Mouse (Mus musculus) heart, embryonic 10.5 days (tissue): ENCODE results near the gene Bcorl1. TPM values are rescaled to one million over a fixed set of nuclear protein-coding genes. Genes with fewer than 3 reads are reported as not detected.

Experiments used
- DNase-seq: peaks from one replicate; pipeline ENCODE4 v3.0.0-alpha.2; 2017; ENCODE audit warnings: low spot score
- H3K27ac ChIP-seq: fragments of 300-500 bp; sonication (generic); 2 replicates; pipeline ENCODE4 v1.5.1; 2016; ENCODE audit warnings: mild to moderate bottlenecking
- H3K27me3 ChIP-seq: fragments of 300-500 bp; sonication (generic); 2 replicates; pipeline ENCODE4 v1.6.1; 2016; ENCODE audit warnings: mild to moderate bottlenecking; ENCODE audit not compliant: poor library complexity, insufficient read depth, severe bottlenecking
- H3K36me3 ChIP-seq: fragments of 300-500 bp; sonication (generic); 2 replicates; pipeline ENCODE4 v1.6.1; 2016; ENCODE audit warnings: mild to moderate bottlenecking, moderate library complexity
- H3K4me1 ChIP-seq: fragments of 300-500 bp; sonication (generic); 2 replicates; pipeline ENCODE4 v1.6.1; 2016; ENCODE audit warnings: mild to moderate bottlenecking
- H3K4me3 ChIP-seq: fragments of 300-500 bp; sonication (generic); 2 replicates; pipeline ENCODE4 v1.5.1; 2016; ENCODE audit warnings: mild to moderate bottlenecking, moderate library complexity
- H3K9me3 ChIP-seq: fragments of 300-500 bp; sonication (generic); 2 replicates; pipeline ENCODE4 v1.6.1; 2016; ENCODE audit warnings: mild to moderate bottlenecking, moderate library complexity
- WGBS: fragments of 180-500 bp; shearing (Covaris S2); methylation state at CpG from one replicate; pipeline ENCODE4 v1.1.7; 2016; 5-methylcytosine and 5-hydroxymethylcytosine counted together
- polyA plus RNA-seq: library from polyadenylated mRNA; unstranded; fragments of >200 nt; fragmentation: Nextera tagmentation; extraction: Ambion mirVana; gene quantifications from 2 replicates; pipeline ENCODE4 v1.2.1, GENCODE M21; 2016

The Bcorl1 gene
- polyA plus RNA-seq, 1 experiment from 2014 or later: 6.7 TPM

GRCm38 (mm10) chrX:48409611-48410387 is 68.6 kb downstream of the Bcorl1 start:
- Histone ChIP-seq H3K9me3 (no peaks in the 10 kb centered on the region), H3K27ac (peak overlapping the region; percentile 56), H3K4me3 (peak overlapping the region; percentile 51), H3K36me3 (peaks cover 18% of the 10 kb centered on the region), H3K27me3 (no peaks in the 10 kb centered on the region; the same call in 1 of the 2 replicates), H3K4me1 (0 out of 2 replicates have a peak, but pooled peaks cover 4% of the 10 kb centered on the region)
- peak; percentile 93 for DNase-seq
- WGBS: 14% methylated on average over 36 of the region's 36 CpGs

- no peaks in the 10 kb centered on the region; the same call in 1 of the 2 replicates for H3K27me3 ChIP-seq
- H3K4me1 ChIP-seq: 0 out of 2 replicates have a peak, but pooled peaks cover 2% of the 10 kb centered on the region
- 22% methylated on average over 7 of the region's 7 CpGs for WGBS
- peaks cover 24% of the 10 kb centered on the region for H3K36me3 ChIP-seq
- no peak overlapping the region for H3K27ac ChIP-seq
- H3K4me3 ChIP-seq: peak overlapping the region; percentile 51
- no peak for DNase-seq
- H3K9me3 ChIP-seq: no peaks in the 10 kb centered on the region
Measured at GRCm38 (mm10) chrX:48410388-48410776, 69.2 kb downstream of the Bcorl1 start.

GRCm38 (mm10) chrX:48412629-48413028 is 71.5 kb downstream of the Bcorl1 start:
- Histone ChIP-seq H3K36me3 (peaks cover 31% of the 10 kb centered on the region), H3K9me3 (no peaks in the 10 kb centered on the region), H3K4me3 (no peak overlapping the region), H3K4me1 (no peaks in the 10 kb centered on the region), H3K27me3 (no peaks in the 10 kb centered on the region; the same call in 1 of the 2 replicates), H3K27ac (no peak overlapping the region)
- DNase-seq: no peak
- WGBS: 75% methylated on average over 6 of the region's 6 CpGs

- 77% methylated on average over 5 of the region's 5 CpGs for WGBS
- H3K4me1 ChIP-seq: no peaks in the 10 kb centered on the region
Measured at GRCm38 (mm10) chrX:48414291-48414690, 73.1 kb downstream of the Bcorl1 start.

GRCm38 (mm10) chrX:48418417-48418816 is 77.3 kb downstream of the Bcorl1 start:
- H3K4me1 ChIP-seq: no peaks in the 10 kb centered on the region
- 83% methylated on average over 2 of the region's 2 CpGs for WGBS
- H3K36me3 ChIP-seq: peaks cover 49% of the 10 kb centered on the region
- H3K4me3 ChIP-seq: no peak overlapping the region
- no peak for DNase-seq
- no peak overlapping the region for H3K27ac ChIP-seq
- no peaks in the 10 kb centered on the region for H3K27me3 ChIP-seq
- H3K9me3 ChIP-seq: no peaks in the 10 kb centered on the region

More at GRCm38 (mm10) chrX:48414291-48414690, 73.1 kb downstream of the Bcorl1 start:
- Histone ChIP-seq H3K36me3 (peaks cover 46% of the 10 kb centered on the region), H3K27ac (no peak overlapping the region), H3K9me3 (no peaks in the 10 kb centered on the region), H3K27me3 (no peaks in the 10 kb centered on the region; the same call in 1 of the 2 replicates), H3K4me3 (no peak overlapping the region)
- no peak for DNase-seq

- Histone ChIP-seq H3K4me1 (peaks cover 21% of the 10 kb centered on the region), H3K9me3 (no peaks in the 10 kb centered on the region), H3K27ac (no peak overlapping the region), H3K27me3 (no peaks in the 10 kb centered on the region), H3K4me3 (no peak overlapping the region), H3K36me3 (peaks cover 15% of the 10 kb centered on the region; the same call in 1 of the 2 replicates)
- 37% methylated on average over 4 of the region's 4 CpGs for WGBS
- DNase-seq: no peak
Measured at GRCm38 (mm10) chrX:48422986-48423385, 81.8 kb downstream of the Bcorl1 start.

- DNase-seq: no peak
- Histone ChIP-seq H3K36me3 (peaks cover 8% of the 10 kb centered on the region; the same call in 1 of the 2 replicates), H3K27ac (no peak overlapping the region), H3K9me3 (no peaks in the 10 kb centered on the region), H3K4me3 (no peak overlapping the region), H3K4me1 (peaks cover 23% of the 10 kb centered on the region), H3K27me3 (no peaks in the 10 kb centered on the region)
- 64% methylated on average over 1 of the region's 1 CpGs for WGBS
Measured at GRCm38 (mm10) chrX:48423671-48424070, 82.5 kb downstream of the Bcorl1 start.

- no peaks in the 10 kb centered on the region; the same call in 1 of the 2 replicates for H3K27me3 ChIP-seq
- 38% methylated on average over 3 of the region's 3 CpGs for WGBS
- H3K36me3 ChIP-seq: 0 out of 2 replicates have a peak, but pooled peaks cover 1% of the 10 kb centered on the region
- no peak overlapping the region for H3K4me3 ChIP-seq
- no peak for DNase-seq
- peaks cover 26% of the 10 kb centered on the region for H3K4me1 ChIP-seq
- H3K27ac ChIP-seq: no peak overlapping the region; the same call in 1 of the 2 replicates
- H3K9me3 ChIP-seq: no peaks in the 10 kb centered on the region
Measured at GRCm38 (mm10) chrX:48424583-48424982, 83.4 kb downstream of the Bcorl1 start.

GRCm38 (mm10) chrX:48425280-48425679 is 84.1 kb downstream of the Bcorl1 start:
- DNase-seq: no peak
- no peaks in the 10 kb centered on the region; the same call in 1 of the 2 replicates for H3K27me3 ChIP-seq
- no peak overlapping the region for H3K27ac ChIP-seq
- 46% methylated on average over 7 of the region's 7 CpGs for WGBS
- H3K36me3 ChIP-seq: no peaks in the 10 kb centered on the region
- peaks cover 30% of the 10 kb centered on the region for H3K4me1 ChIP-seq
- no peaks in the 10 kb centered on the region for H3K9me3 ChIP-seq
- H3K4me3 ChIP-seq: no peak overlapping the region

- DNase-seq: no peak
- WGBS: 51% methylated on average over 6 of the region's 6 CpGs
- Histone ChIP-seq H3K27ac (no peak overlapping the region), H3K4me3 (no peak overlapping the region), H3K36me3 (no peaks in the 10 kb centered on the region), H3K4me1 (peaks cover 38% of the 10 kb centered on the region), H3K27me3 (no peaks in the 10 kb centered on the region; the same call in 1 of the 2 replicates), H3K9me3 (no peaks in the 10 kb centered on the region)
Measured at GRCm38 (mm10) chrX:48428241-48428640, 87.1 kb downstream of the Bcorl1 start.

GRCm38 (mm10) chrX:48428642-48429041 is 87.5 kb downstream of the Bcorl1 start:
- Histone ChIP-seq H3K27ac (no peak overlapping the region), H3K9me3 (no peaks in the 10 kb centered on the region), H3K27me3 (no peaks in the 10 kb centered on the region; the same call in 1 of the 2 replicates), H3K4me1 (peaks cover 42% of the 10 kb centered on the region), H3K36me3 (no peaks in the 10 kb centered on the region), H3K4me3 (no peak overlapping the region)
- no peak for DNase-seq
- WGBS: 80% methylated on average over 8 of the region's 8 CpGs

GRCm38 (mm10) chrX:48429100-48429499 is 87.9 kb downstream of the Bcorl1 start:
- H3K9me3 ChIP-seq: no peaks in the 10 kb centered on the region
- no peak overlapping the region for H3K27ac ChIP-seq
- H3K4me1 ChIP-seq: peaks cover 45% of the 10 kb centered on the region
- no peak overlapping the region for H3K4me3 ChIP-seq
- no peaks in the 10 kb centered on the region; the same call in 1 of the 2 replicates for H3K27me3 ChIP-seq
- H3K36me3 ChIP-seq: no peaks in the 10 kb centered on the region
- no peak for DNase-seq

GRCm38 (mm10) chrX:48429538-48429937 is 88.4 kb downstream of the Bcorl1 start:
- H3K4me3 ChIP-seq: no peak overlapping the region
- peaks cover 41% of the 10 kb centered on the region for H3K4me1 ChIP-seq
- H3K27me3 ChIP-seq: no peaks in the 10 kb centered on the region; the same call in 1 of the 2 replicates
- H3K27ac ChIP-seq: no peak overlapping the region
- no peak for DNase-seq
- no peaks in the 10 kb centered on the region for H3K9me3 ChIP-seq
- 33% methylated on average over 6 of the region's 6 CpGs for WGBS
- H3K36me3 ChIP-seq: no peaks in the 10 kb centered on the region
